Mouse (Mus musculus): ENCODE data around the gene Plch2.

DNA sequence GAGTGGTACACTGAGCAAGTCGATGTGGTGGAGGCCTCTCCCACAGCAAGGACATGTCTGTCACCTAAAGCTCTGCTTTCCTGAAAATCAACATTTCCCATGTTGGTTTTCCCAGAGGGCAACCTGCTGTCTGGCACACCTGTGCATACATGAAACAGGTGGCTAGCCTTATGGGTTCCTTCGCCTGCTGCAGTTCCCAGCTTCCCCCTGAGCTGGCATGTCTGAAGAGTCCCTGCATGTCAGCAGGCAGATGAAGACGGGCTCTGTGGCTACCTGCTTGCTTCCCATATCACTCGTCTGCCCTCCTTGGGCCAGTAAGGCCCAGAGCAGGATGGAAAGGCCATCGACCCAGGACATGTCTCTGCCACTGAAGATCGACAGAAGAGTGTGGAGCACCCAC is 40.9 kb upstream of the Plch2 start:
- no peak for TF ChIP-seq POLR2A (IDR thresholded peaks at IDR 0.05; ENCODE audit: borderline replicate concordance, extremely low read depth, insufficient read depth, insufficient read length, poor library complexity, severe bottlenecking)
- no peak for TF ChIP-seq CTCF (IDR thresholded peaks at IDR 0.05; ENCODE audit: borderline replicate concordance, extremely low read depth, insufficient read depth, insufficient read length)

Data from brain, embryonic 14.5 days (tissue).